Mouse (Mus musculus) CH12.LX (cell line): ENCODE data around the gene Polr1b. TPM values are rescaled to one million over a fixed set of nuclear protein-coding genes. Genes with fewer than 3 reads are reported as not detected.

ENCODE experiments used
- DNase-seq: peaks from one replicate; pipeline ENCODE4 v3.0.0-alpha.2; 2013; ENCODE audit errors: extremely low read depth
- H3K27ac ChIP-seq: 2 replicates; pipeline ENCODE4 v1.5.1; 2012; ENCODE audit warnings: low read depth, mild to moderate bottlenecking, control low read depth, moderate library complexity; ENCODE audit not compliant: insufficient read depth
- H3K27me3 ChIP-seq: replicated peaks from 2 replicates; pipeline ENCODE3; 2012; ENCODE audit warnings: inconsistent platforms
- H3K36me3 ChIP-seq, 2 experiments: replicated peaks in 1 of 2; 2 replicates each; pipeline versions ENCODE3 to v1.6.1; 2012; ENCODE audit warnings: inconsistent platforms in 1 of 2, low read length in 1 of 2, mild to moderate bottlenecking in 1 of 2, mixed read lengths in 1 of 2, moderate library complexity in 1 of 2; ENCODE audit not compliant: control insufficient read depth in 1 of 2, insufficient read depth in 1 of 2
- H3K4me1 ChIP-seq, 2 experiments: 2 replicates each; pipeline ENCODE4 v1.6.1; 2012; ENCODE audit warnings: inconsistent platforms in 1 of 2, moderate library complexity in 1 of 2; ENCODE audit not compliant: insufficient read depth in 2 of 2, control insufficient read depth in 1 of 2
- H3K4me2 ChIP-seq: 2 replicates; pipeline ENCODE4 v1.6.1; 2012; ENCODE audit warnings: low read depth, mild to moderate bottlenecking, control low read depth; ENCODE audit not compliant: poor library complexity, insufficient read depth, severe bottlenecking
- H3K4me3 ChIP-seq, 3 experiments: fragments of 150-350 bp in 1 of 3; sonication (generic) in 1 of 3; replicated peaks in 1 of 3; 2 replicates each; pipeline versions ENCODE3 to v1.5.1; 2011 to 2012; ENCODE audit warnings: low read depth in 2 of 3, low read length in 2 of 3, mild to moderate bottlenecking in 2 of 3, moderate library complexity in 2 of 3, control low read depth in 1 of 3, improper control_type of control experiment in 1 of 3, inconsistent platforms in 1 of 3, mixed read lengths in 1 of 3; ENCODE audit not compliant: poor library complexity in 1 of 3
- H3K79me2 ChIP-seq: replicated peaks from 2 replicates; pipeline ENCODE4 v1.6.1; 2012; ENCODE audit warnings: mild to moderate bottlenecking, moderate library complexity; ENCODE audit not compliant: control insufficient read depth, poor library complexity, insufficient read depth, severe bottlenecking; ENCODE audit errors: extremely low read depth
- H3K9ac ChIP-seq: 2 replicates; pipeline ENCODE4 v1.6.1; 2012; ENCODE audit warnings: low read depth, mild to moderate bottlenecking, control low read depth, moderate library complexity; ENCODE audit not compliant: insufficient read depth
- H3K9me3 ChIP-seq: replicated peaks from 2 replicates; pipeline ENCODE3; 2012; ENCODE audit warnings: low read length, inconsistent platforms, mixed read lengths
- BHLHE40 ChIP-seq: IDR thresholded peaks from 2 replicates; pipeline ENCODE4 v1.6.1; 2011; ENCODE audit warnings: mild to moderate bottlenecking, low read depth, low read length, improper control_type of control experiment
- CHD1 ChIP-seq: IDR thresholded peaks from 2 replicates; pipeline ENCODE4 v1.6.1; 2012; ENCODE audit warnings: low read depth, low read length, improper control_type of control experiment, inconsistent platforms
- CHD2 ChIP-seq: IDR thresholded peaks from 2 replicates; pipeline ENCODE4 v1.6.1; 2011; ENCODE audit warnings: low read length, improper control_type of control experiment
- CTCF ChIP-seq, 2 experiments: IDR thresholded peaks in 1 of 2; conservative IDR thresholded peaks in 1 of 2; 2 replicates each; pipeline ENCODE4 v1.5.1; 2011 to 2012; ENCODE audit warnings: low read depth in 2 of 2, low read length in 2 of 2, improper control_type of control experiment in 1 of 2, inconsistent platforms in 1 of 2, mild to moderate bottlenecking in 1 of 2, moderate library complexity in 1 of 2
- E2F4 ChIP-seq: IDR thresholded peaks from 2 replicates; pipeline ENCODE4 v1.6.1; 2011; ENCODE audit warnings: low read depth, low read length, improper control_type of control experiment; ENCODE audit not compliant: insufficient replicate concordance
- EP300 ChIP-seq: IDR thresholded peaks from 2 replicates; pipeline ENCODE4 v1.6.1; 2011; ENCODE audit warnings: low read length, improper control_type of control experiment
- HCFC1 ChIP-seq: IDR thresholded peaks from 2 replicates; pipeline ENCODE4 v1.6.1; 2012; ENCODE audit warnings: low read depth, mild to moderate bottlenecking, inconsistent platforms, low read length, improper control_type of control experiment
- IRF4 ChIP-seq: IDR thresholded peaks from 2 replicates; pipeline ENCODE4 v1.6.1; 2014; ENCODE audit warnings: low read depth, mild to moderate bottlenecking, inconsistent platforms, low read length, improper control_type of control experiment
- JUN ChIP-seq: IDR thresholded peaks from 2 replicates; pipeline ENCODE4 v1.6.1; 2011; ENCODE audit warnings: low read depth, mild to moderate bottlenecking, low read length, improper control_type of control experiment, moderate library complexity; ENCODE audit not compliant: insufficient read depth
- MAX ChIP-seq: IDR thresholded peaks from 2 replicates; pipeline ENCODE4 v1.6.1; 2011; ENCODE audit warnings: low read length, improper control_type of control experiment
- MEF2A ChIP-seq: IDR thresholded peaks from 2 replicates; pipeline ENCODE4 v1.6.1; 2014; ENCODE audit warnings: low read depth, mild to moderate bottlenecking, inconsistent platforms, low read length, improper control_type of control experiment, borderline replicate concordance
- MYC ChIP-seq: IDR thresholded peaks from 2 replicates; pipeline ENCODE4 v1.6.1; 2011; ENCODE audit warnings: low read depth, mild to moderate bottlenecking, improper control_type of control experiment, low read length
- NELFE ChIP-seq: IDR thresholded peaks from 2 replicates; pipeline ENCODE4 v1.6.1; 2011; ENCODE audit warnings: low read depth, low read length, improper control_type of control experiment
- NRF1 ChIP-seq: IDR thresholded peaks from 2 replicates; pipeline ENCODE4 v1.6.1; 2014; ENCODE audit warnings: low read depth, mild to moderate bottlenecking, inconsistent platforms, low read length, improper control_type of control experiment, moderate library complexity
- SIN3A ChIP-seq: IDR thresholded peaks from 2 replicates; pipeline ENCODE4 v1.6.1; 2012; ENCODE audit warnings: low read length, improper control_type of control experiment, inconsistent platforms
- SMC3 ChIP-seq: IDR thresholded peaks from 2 replicates; pipeline ENCODE4 v1.6.1; 2011; ENCODE audit warnings: low read depth, low read length, improper control_type of control experiment
- TBP ChIP-seq: conservative IDR thresholded peaks from 2 replicates; pipeline ENCODE4 v1.6.1; 2011; ENCODE audit warnings: low read depth, low read length, improper control_type of control experiment
- TCF12 ChIP-seq: IDR thresholded peaks from 2 replicates; pipeline ENCODE4 v1.6.1; 2014; ENCODE audit warnings: low read depth, mild to moderate bottlenecking, inconsistent platforms, low read length, improper control_type of control experiment
- USF1 ChIP-seq: IDR thresholded peaks from 2 replicates; pipeline ENCODE4 v1.6.1; 2014; ENCODE audit warnings: low read depth, mild to moderate bottlenecking, inconsistent platforms, low read length, improper control_type of control experiment
- dilution Hi-C: fragments of 300-500 bp; cut with MboI; formaldehyde crosslinking; loops from 2 replicates; pipeline ENCODE4 v1.14.3; 2020; ENCODE audit warnings: low sequenced_read_pairs; ENCODE audit not compliant: extremely low pct_unique_long_range_greater_than_20kb, extremely low pct_ligation_motif_present
- in situ Hi-C: fragments of 300-500 bp; cut with MboI; formaldehyde crosslinking; loops from 3 replicates; pipeline ENCODE4 v1.14.3; 2019; ENCODE audit warnings: low sequenced_read_pairs, low pct_ligation_motif_present, low pct_unique_long_range_greater_than_20kb, mixed read lengths
- polyA plus RNA-seq: library from polyadenylated mRNA; unstranded; fragments of >175 nt; gene quantifications from 2 replicates; pipeline ENCODE4 v1.2.1, GENCODE M21; 2012; ENCODE audit warnings: low read depth; ENCODE audit not compliant: insufficient read length
- total RNA-seq, 2 experiments: library from RNA; depleted of rRNA; stranded (reverse); fragments of 300-350 nt in 1 of 2; fragments of >200 nt in 1 of 2; gene quantifications; 2 replicates each; pipeline ENCODE4 v1.2.3; 2012 to 2014

Polr1b gene
- total and polyA plus RNA-seq, 3 experiments = 68.0 to 83.1 (median 70.5) TPM

DNA sequence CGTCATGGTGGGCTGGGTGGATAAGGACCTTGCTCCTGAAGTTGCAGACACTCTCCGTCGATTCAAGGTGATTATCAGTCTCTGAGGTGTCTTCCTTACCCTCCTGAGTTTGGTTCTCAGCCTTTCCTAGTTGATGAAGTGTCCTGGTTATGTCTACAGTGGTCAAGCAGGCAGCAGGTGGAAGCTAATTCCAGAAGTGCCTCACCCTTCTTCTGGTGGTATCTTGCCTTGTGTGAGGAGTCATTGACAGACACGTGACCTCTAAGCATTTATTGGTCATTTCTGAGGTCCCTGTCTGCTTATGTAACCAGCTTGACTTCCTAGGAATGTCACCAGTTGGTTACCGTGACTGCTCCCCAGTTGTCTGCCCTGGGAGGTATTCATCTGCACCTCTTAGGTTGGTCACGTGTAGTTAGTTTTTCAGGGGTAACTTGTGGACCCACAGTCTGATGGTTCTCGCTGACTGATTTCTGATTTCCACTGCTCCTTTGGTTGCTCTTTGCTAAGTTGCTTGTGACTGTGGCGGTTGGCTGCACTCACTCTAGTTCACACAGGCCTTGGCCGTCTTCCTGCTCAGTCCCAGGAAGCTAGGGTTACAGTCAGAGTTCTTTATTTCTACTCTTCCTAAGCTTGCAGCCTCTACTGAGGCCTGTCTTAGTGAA is 15.0 kb downstream of the Polr1b start (continued):
- no peak for TF ChIP-seq MYC
- TF ChIP-seq CHD2 = no peak

DNA sequence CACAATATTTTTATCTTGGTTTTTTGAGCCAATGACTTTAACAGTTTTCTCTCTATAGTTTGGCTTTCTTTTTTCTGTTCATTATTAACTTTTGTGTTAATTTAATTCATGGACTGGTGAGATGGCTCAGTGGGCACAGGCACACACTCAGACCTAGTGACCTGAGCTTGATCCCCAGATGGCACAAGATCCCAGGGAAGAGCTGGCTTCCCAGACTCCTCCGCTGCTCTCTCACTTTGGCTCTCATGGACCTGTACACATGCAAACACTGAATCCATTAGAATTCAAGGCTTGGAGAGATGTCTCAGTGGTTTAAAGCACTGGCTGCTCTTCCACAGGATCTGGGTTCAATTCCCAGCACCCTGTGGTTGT is 15.6 kb downstream of the Polr1b start:
- no peak overlapping the region for H3K4me2 ChIP-seq
- H3K4me1 ChIP-seq = no peaks in the 10 kb centered on the region
- H3K4me3 ChIP-seq = no peak overlapping the region
- no peak overlapping the region for H3K27ac ChIP-seq
- dilution Hi-C loops (no loop called here), in situ Hi-C loops (no loop called here)
- TF ChIP-seq SIN3A (no peak), SMC3 (no peak), TBP (no peak), MAX (no peak), E2F4 (no peak), JUN (no peak), MEF2A (no peak), NELFE (no peak), USF1 (no peak), NRF1 (no peak), TCF12 (no peak), EP300 (no peak), HCFC1 (no peak), CHD2 (no peak)
- H3K79me2 ChIP-seq = no peaks in the 10 kb centered on the region; the same call in 1 of the 2 replicates
- no peak for DNase-seq
- no peaks in the 10 kb centered on the region for H3K9me3 ChIP-seq
- H3K9ac ChIP-seq = no peak overlapping the region
- H3K36me3 ChIP-seq = peaks cover 82 to 99% of the 10 kb centered on the region in 2 experiments
- H3K27me3 ChIP-seq = no peaks in the 10 kb centered on the region

DNA sequence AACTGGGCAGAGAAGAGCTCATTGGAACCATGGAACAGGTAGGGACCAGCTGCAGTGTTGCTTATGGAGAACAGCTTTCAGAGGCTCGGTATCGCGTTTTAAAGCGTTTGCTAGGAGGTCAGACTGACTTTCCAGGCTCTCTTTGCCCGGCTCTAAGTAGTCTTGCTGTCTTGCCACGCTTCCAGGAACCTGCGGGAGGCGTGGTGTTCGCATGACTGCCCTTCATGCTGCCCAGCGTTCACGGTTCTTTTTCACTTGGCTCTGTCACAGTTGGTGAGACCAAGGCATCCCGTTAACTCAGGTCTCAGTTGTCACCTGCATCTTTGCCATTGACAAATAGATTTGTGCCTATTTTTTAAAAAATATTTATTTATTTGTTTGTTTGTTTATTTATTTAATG is 17.3 kb downstream of the Polr1b start:
- no peaks in the 10 kb centered on the region for H3K27me3 ChIP-seq
- H3K4me1 ChIP-seq = no peaks in the 10 kb centered on the region
- dilution Hi-C loops = no loop called here
- no peak overlapping the region for H3K27ac ChIP-seq
- TF ChIP-seq CHD1 = no peak
- TF ChIP-seq CTCF (conservative IDR thresholded peaks at IDR 0.05 in 1 of 2, IDR thresholded peaks at IDR 0.05 in 1 of 2; ENCODE audit: low read depth in 2 of 2, low read length in 2 of 2) = no peak
- TF ChIP-seq BHLHE40 = no peak
- TF ChIP-seq MAX = no peak
- no peak for TF ChIP-seq E2F4
- no peak for TF ChIP-seq TCF12
- no peak for TF ChIP-seq NELFE
- TF ChIP-seq IRF4 = no peak
- TF ChIP-seq JUN = no peak
- H3K9me3 ChIP-seq = no peaks in the 10 kb centered on the region
- H3K4me3 ChIP-seq = no peak overlapping the region
- no peak overlapping the region for H3K4me2 ChIP-seq
- peaks cover 80 to 98% of the 10 kb centered on the region in 2 experiments for H3K36me3 ChIP-seq
- no peak for DNase-seq
- in situ Hi-C loops = no loop called here
- H3K9ac ChIP-seq = no peak overlapping the region
- no peaks in the 10 kb centered on the region for H3K79me2 ChIP-seq
